Mouse (Mus musculus): ENCODE data around the gene Scaf1.

GRCm38 (mm10) chr7:45053931-45054510 lies 37.9 kb upstream of the Scaf1 start:
- TF ChIP-seq GATA1 (IDR thresholded peaks at IDR 0.05; ENCODE audit: borderline replicate concordance, low read length) (no peak), FLI1 (IDR thresholded peaks at IDR 0.05; ENCODE audit: low read length) (no peak; the same call in 1 of the 2 replicates)

All from megakaryocyte, embryonic 14.5 days (primary cell).